Mouse (Mus musculus): ENCODE results near the gene Ctnnbip1.

DNA sequence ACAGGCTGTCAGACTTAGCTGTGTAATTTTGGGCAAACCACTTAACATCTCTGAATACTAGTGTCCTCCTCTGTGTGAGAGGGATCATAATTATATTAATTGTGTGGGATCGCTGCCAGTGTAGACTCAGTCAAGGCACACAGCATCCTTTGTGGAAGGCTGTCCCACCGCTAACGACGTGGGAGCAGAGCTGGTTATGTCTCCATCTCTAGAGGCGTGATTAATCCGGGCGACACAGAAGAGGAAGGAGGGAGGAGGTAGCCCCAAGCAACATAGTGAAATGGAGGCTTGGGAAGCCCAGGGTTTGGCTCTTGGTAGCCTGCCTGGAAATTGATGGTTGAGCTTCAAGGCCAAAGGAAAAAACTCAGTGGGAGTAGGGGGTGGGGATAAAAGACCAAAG lies 60.8 kb downstream of the Ctnnbip1 start:
- TF ChIP-seq POLR2A (IDR thresholded peaks at IDR 0.05; ENCODE audit: insufficient read depth, low read depth, low read length) (no peak), CTCF (IDR thresholded peaks at IDR 0.05) (no peak)

Measured in heart, adult 2 months (tissue).